Mouse (Mus musculus): Measurements from ENCODE around the gene Celf5.

Gene Celf5

DNA sequence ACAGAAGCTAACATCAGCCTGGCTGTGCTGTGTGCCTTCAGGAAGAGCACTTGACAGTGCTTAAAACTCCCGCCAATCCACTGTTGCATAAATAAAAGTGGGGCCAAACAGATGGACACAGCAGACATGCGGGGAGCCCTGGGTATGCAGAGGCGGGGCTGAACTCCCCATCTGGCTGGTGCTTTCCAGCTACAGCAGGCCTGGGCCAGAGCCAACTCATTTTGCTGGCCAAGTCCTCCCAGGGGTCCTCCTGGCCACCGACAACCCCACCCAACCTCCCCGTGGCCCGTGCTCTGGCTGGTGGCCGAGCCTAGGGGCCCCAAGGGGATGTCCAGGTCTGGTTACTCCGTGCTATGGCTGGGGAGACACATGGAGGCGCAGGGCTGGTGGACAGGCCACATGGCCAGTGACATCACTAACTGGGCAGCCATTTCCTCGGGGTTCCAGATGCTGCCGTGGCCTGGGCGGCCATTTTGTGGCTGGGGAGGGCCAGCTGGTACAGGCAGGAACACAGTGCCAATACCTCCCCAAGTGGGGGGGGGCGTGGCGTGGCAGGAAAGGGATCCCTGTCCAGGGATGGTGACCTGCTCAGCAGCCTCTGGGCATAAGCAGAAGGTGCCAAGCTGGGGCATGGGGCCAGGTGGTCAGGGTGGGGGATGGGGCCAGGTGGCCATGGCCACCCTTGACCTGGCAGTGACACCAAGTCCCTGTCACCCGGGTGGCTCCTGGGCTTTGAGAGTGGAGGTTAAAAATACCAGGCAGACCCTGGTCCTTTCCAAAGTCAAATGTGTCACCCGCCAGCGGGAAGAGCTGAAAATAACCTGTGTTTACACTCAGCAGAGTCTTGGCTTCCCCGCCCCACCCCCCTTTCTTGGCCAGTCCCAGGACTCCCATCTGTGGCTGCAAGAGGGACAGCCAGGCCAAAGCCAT is 70.8 kb downstream of the Celf5 start:
- DNase-seq: peak; percentile 71

DNA sequence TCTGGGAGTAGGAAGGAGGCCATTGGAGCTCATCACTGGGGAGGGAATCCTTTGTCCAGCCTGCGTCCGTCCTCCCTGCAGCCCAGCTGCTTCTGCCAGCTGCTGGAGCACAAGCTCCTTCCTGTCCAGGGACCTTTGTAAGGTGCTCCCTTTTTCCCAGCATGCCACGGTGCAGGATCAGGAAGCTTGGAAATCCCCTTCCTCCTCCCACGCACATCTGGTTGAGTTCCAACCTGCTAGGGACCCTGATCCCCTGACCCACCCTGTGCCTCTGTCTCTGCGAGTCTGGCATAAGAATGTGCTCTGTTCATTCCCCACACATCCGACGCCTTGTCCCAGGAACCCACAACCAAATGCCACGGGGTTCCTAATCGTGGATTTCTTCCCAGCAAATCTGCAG is 71.5 kb downstream of the Celf5 start:
- no peak for DNase-seq

DNA sequence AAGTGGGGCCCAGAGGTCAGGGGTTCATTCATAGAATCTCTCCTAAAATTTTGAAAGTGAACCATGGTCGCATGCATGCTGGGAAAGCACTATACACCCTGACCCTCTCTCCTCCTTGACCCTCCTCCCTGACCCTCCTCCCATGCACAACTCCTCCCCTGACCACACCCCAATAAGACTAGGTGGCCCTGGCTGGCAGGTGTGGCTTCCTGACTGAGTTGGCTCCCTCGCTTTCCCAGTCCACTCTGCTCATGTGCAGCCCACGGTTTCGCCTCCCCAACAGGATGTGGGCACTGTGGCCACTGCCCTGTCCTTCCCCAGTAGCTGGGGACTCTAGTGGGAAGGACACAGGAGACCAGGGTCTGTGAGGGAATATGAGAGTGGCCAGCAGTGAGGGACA is 72.2 kb downstream of the Celf5 start:
- no peak for DNase-seq

DNA sequence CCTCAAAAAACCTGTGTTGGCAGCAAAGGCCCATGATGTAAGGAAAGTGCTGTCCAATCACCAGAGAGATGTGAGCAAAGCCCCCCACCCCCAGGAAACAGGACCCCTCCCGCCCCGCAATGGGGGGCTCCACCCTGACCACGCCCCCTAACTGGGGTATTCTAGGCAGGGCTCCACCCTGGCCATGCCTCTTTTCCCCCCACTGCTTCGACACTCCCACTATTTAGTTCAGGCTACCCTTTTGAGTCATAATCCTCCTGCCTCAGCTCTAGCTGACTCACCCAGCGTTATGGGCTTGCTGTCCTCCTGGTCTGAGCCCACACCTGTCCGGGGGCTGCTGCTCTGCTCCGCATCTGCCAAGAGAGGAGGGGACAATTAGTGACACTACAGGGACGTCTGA is 73.2 kb downstream of the Celf5 start:
- DNase-seq: no peak

Data from right cerebral cortex, postnatal 25 days (tissue).